Mouse (Mus musculus): ENCODE data around the gene Trpm3. TPM values are rescaled to one million over a fixed set of nuclear protein-coding genes. Genes with fewer than 3 reads are reported as not detected.

Gene Trpm3
- polyA plus RNA-seq, 1 experiment from 2014 or later = 0.91 TPM

DNA sequence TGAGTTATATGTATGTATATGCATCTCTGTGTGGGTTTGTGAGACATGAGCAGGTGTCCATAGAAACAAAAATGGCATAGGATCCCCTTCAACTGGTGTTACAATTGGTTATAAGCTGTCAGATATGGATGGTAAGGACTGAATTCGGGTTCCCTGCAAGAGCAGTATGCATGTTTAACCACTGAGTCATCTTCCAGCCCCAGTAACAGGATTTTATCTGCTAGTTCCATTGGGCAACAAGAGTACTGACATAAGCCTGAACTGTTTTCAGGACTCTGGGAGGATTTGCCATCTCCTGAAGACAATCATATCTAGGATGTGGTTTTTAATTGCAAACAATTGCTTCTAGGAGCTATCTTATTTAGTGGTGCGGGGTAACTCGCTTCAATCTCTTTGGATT is 534.0 kb downstream of the Trpm3 start:
- no peak overlapping the region for H3K9ac ChIP-seq (ENCODE audit: low read length)
- no peaks in the 10 kb centered on the region for H3K9me3 ChIP-seq (replicated peaks; ENCODE audit: control insufficient read depth, low read length)
- no peak overlapping the region for H3K4me3 ChIP-seq (ENCODE audit: low read length)
- no peak overlapping the region for H3K4me2 ChIP-seq (ENCODE audit: low read depth, low read length)
- H3K36me3 ChIP-seq (ENCODE audit: control insufficient read depth, insufficient read depth) = no peaks in the 10 kb centered on the region
- WGBS = 75% methylated on average over 3 of the region's 3 CpGs
- H3K4me1 ChIP-seq (ENCODE audit: control insufficient read depth, insufficient read depth, low read length) = no peaks in the 10 kb centered on the region
- H3K27ac ChIP-seq (ENCODE audit: low read length) = no peak overlapping the region
- no peak for ATAC-seq (replicated peaks; ENCODE audit: extremely low read depth, insufficient read depth, low FRiP score)
- no peaks in the 10 kb centered on the region for H3K27me3 ChIP-seq (ENCODE audit: control insufficient read depth, insufficient read depth, low read length)

DNA sequence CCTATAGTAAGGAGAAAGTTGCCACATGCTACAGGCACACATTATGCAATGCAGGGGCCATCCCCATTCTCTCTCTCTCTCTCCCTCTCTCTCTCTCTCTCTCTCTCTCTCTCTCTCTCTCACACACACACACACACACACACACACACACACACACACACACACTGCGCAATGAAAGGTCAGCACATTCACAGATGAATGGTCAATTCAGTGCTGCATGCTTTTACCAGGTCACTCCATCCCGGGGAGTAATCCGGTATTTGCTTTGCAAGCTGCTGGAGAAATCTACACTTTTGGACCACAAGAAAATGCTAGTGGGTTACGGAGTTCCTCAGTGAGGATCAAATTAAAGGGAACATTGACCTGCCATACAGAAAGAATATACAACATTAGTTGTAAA is 537.4 kb downstream of the Trpm3 start:
- no peak overlapping the region for H3K4me2 ChIP-seq (ENCODE audit: low read depth, low read length)
- no peak overlapping the region for H3K9ac ChIP-seq (ENCODE audit: low read length)
- no peak for ATAC-seq (replicated peaks; ENCODE audit: extremely low read depth, insufficient read depth, low FRiP score)
- H3K4me1 ChIP-seq (ENCODE audit: control insufficient read depth, insufficient read depth, low read length) = no peaks in the 10 kb centered on the region
- no peaks in the 10 kb centered on the region for H3K36me3 ChIP-seq (ENCODE audit: control insufficient read depth, insufficient read depth)
- no peak overlapping the region for H3K4me3 ChIP-seq (ENCODE audit: low read length)
- H3K27ac ChIP-seq (ENCODE audit: low read length) = no peak overlapping the region
- WGBS = 81% methylated on average over 4 of the region's 4 CpGs
- no peaks in the 10 kb centered on the region for H3K9me3 ChIP-seq (replicated peaks; ENCODE audit: control insufficient read depth, low read length)
- no peaks in the 10 kb centered on the region for H3K27me3 ChIP-seq (ENCODE audit: control insufficient read depth, insufficient read depth, low read length)

DNA sequence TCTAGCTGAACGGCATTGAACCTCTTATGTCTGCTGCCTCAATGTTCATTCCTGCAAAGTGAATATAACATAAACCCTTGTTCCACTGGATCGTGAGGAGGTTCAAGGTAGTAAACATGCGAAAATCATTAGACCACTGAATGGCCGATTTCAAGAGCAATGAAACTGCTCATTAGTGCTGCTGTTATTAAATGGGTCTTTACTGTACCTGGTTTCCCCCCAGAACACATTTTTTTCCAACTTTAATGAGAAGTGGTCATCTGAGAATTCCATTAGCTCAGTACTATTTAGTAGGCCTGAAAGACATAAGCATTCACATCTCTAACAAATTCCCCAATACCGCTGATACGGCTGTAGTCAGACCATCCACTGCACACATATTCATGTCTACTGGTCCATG is 543.4 kb downstream of the Trpm3 start:
- Histone ChIP-seq H3K27ac (ENCODE audit: low read length) (no peak overlapping the region), H3K9me3 (replicated peaks; ENCODE audit: control insufficient read depth, low read length) (no peaks in the 10 kb centered on the region), H3K4me1 (ENCODE audit: control insufficient read depth, insufficient read depth, low read length) (no peaks in the 10 kb centered on the region), H3K36me3 (ENCODE audit: control insufficient read depth, insufficient read depth) (no peaks in the 10 kb centered on the region), H3K4me3 (ENCODE audit: low read length) (no peak overlapping the region), H3K9ac (ENCODE audit: low read length) (no peak overlapping the region), H3K4me2 (ENCODE audit: low read depth, low read length) (no peak overlapping the region), H3K27me3 (ENCODE audit: control insufficient read depth, insufficient read depth, low read length) (no peaks in the 10 kb centered on the region)
- no peak for ATAC-seq (replicated peaks; ENCODE audit: extremely low read depth, insufficient read depth, low FRiP score)
- WGBS = 89% methylated on average over 6 of the region's 6 CpGs

GRCm38 (mm10) chr19:22691995-22692394 is 553.1 kb downstream of the Trpm3 start:
- WGBS = 76% methylated on average over 5 of the region's 5 CpGs
- Histone ChIP-seq H3K36me3 (ENCODE audit: control insufficient read depth, insufficient read depth) (no peaks in the 10 kb centered on the region), H3K27me3 (ENCODE audit: control insufficient read depth, insufficient read depth, low read length) (no peaks in the 10 kb centered on the region)

GRCm38 (mm10) chr19:22692553-22692952 is 553.7 kb downstream of the Trpm3 start:
- ATAC-seq (replicated peaks; ENCODE audit: extremely low read depth, insufficient read depth, low FRiP score) = no peak
- H3K4me2 ChIP-seq (ENCODE audit: low read depth, low read length) = no peak overlapping the region
- 70% methylated on average over 4 of the region's 4 CpGs for WGBS

More at GRCm38 (mm10) chr19:22691995-22692394, 553.1 kb downstream of the Trpm3 start:
- Histone ChIP-seq H3K4me1 (ENCODE audit: control insufficient read depth, insufficient read depth, low read length) (no peaks in the 10 kb centered on the region), H3K4me3 (ENCODE audit: low read length) (no peak overlapping the region), H3K4me2 (ENCODE audit: low read depth, low read length) (no peak overlapping the region), H3K27ac (ENCODE audit: low read length) (no peak overlapping the region), H3K9ac (ENCODE audit: low read length) (no peak overlapping the region), H3K9me3 (replicated peaks; ENCODE audit: control insufficient read depth, low read length) (no peaks in the 10 kb centered on the region)
- ATAC-seq (replicated peaks; ENCODE audit: extremely low read depth, insufficient read depth, low FRiP score) = no peak

DNA sequence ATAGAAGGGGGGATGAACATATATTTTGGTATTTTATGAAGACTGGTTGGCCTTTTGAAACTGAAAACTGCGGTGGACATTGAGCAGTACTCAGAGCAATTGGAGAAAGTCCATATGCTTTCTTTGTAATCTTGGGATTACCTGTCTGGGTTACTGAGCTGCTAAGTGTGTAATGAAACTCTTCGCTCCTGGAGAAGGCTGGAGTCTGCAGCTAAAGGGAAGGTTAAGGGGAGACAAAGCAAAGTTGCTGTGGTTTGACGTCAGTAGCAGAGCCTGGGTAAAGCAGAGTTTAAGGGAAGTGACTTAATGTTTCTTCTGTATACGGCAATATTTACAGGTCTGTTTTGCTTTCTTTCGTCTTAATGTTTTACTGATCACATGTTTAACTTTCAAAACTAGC is 554.1 kb downstream of the Trpm3 start:
- 72% methylated on average over 5 of the region's 5 CpGs for WGBS
- H3K4me2 ChIP-seq (ENCODE audit: low read depth, low read length) = no peak overlapping the region
- no peaks in the 10 kb centered on the region for H3K36me3 ChIP-seq (ENCODE audit: control insufficient read depth, insufficient read depth)
- H3K4me3 ChIP-seq (ENCODE audit: low read length) = no peak overlapping the region
- H3K27ac ChIP-seq (ENCODE audit: low read length) = no peak overlapping the region
- ATAC-seq (replicated peaks; ENCODE audit: extremely low read depth, insufficient read depth, low FRiP score) = no peak
- H3K9me3 ChIP-seq (replicated peaks; ENCODE audit: control insufficient read depth, low read length) = no peaks in the 10 kb centered on the region
- no peaks in the 10 kb centered on the region for H3K4me1 ChIP-seq (ENCODE audit: control insufficient read depth, insufficient read depth, low read length)
- H3K27me3 ChIP-seq (ENCODE audit: control insufficient read depth, insufficient read depth, low read length) = peaks cover 3% of the 10 kb centered on the region; the same call in 1 of the 2 replicates
- no peak overlapping the region for H3K9ac ChIP-seq (ENCODE audit: low read length)

More at GRCm38 (mm10) chr19:22692553-22692952, 553.7 kb downstream of the Trpm3 start:
- Histone ChIP-seq H3K27ac (ENCODE audit: low read length) (no peak overlapping the region), H3K9ac (ENCODE audit: low read length) (no peak overlapping the region), H3K4me3 (ENCODE audit: low read length) (no peak overlapping the region), H3K27me3 (ENCODE audit: control insufficient read depth, insufficient read depth, low read length) (no peaks in the 10 kb centered on the region), H3K4me1 (ENCODE audit: control insufficient read depth, insufficient read depth, low read length) (no peaks in the 10 kb centered on the region), H3K9me3 (replicated peaks; ENCODE audit: control insufficient read depth, low read length) (no peaks in the 10 kb centered on the region), H3K36me3 (ENCODE audit: control insufficient read depth, insufficient read depth) (no peaks in the 10 kb centered on the region)

DNA sequence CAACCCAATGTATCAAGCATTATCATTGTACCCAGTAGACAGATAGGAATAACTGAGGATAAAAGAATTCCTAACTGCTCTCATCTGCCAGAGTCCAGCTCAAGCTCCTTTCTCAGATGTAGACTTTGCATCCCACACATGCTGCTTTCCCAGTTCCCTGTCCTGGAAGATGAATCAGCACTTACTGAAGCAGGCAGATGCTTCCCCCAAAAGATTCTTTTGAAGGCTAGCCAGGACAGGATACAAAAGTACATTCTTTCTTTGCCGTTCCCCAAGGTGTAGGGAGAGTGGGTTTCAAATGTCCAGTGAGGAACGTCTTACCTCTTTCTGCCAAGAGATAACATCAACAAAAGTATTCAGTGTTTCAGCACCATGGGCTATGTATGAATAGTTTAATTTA is 556.6 kb downstream of the Trpm3 start:
- H3K9me3 ChIP-seq (replicated peaks; ENCODE audit: control insufficient read depth, low read length) = no peaks in the 10 kb centered on the region
- H3K36me3 ChIP-seq (ENCODE audit: control insufficient read depth, insufficient read depth) = no peaks in the 10 kb centered on the region
- H3K4me1 ChIP-seq (ENCODE audit: control insufficient read depth, insufficient read depth, low read length) = no peaks in the 10 kb centered on the region
- 36% methylated on average over 2 of the region's 2 CpGs for WGBS
- peaks cover 3% of the 10 kb centered on the region; the same call in 1 of the 2 replicates for H3K27me3 ChIP-seq (ENCODE audit: control insufficient read depth, insufficient read depth, low read length)
- no peak for ATAC-seq (replicated peaks; ENCODE audit: extremely low read depth, insufficient read depth, low FRiP score)
- H3K4me3 ChIP-seq (ENCODE audit: low read length) = no peak overlapping the region
- no peak overlapping the region for H3K9ac ChIP-seq (ENCODE audit: low read length)
- no peak overlapping the region for H3K4me2 ChIP-seq (ENCODE audit: low read depth, low read length)
- no peak overlapping the region for H3K27ac ChIP-seq (ENCODE audit: low read length)

DNA sequence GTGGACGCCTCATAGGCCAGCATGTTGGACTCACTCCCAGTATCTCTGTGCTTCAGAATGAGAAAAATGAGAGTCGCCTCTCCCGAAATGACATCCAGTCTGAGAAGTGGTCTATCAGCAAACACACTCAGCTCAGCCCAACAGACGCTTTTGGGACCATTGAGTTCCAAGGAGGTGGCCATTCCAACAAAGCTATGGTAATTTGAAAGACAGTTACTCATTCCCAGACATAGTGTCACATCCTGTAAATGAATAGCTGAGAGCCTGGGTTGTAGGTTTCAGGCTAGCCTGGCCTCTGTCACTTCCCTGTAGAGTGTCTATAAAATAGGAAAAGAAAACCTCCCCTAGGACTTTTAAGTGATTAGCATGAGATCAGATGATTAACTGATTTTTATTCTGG is 559.9 kb downstream of the Trpm3 start:
- ATAC-seq (replicated peaks; ENCODE audit: extremely low read depth, insufficient read depth, low FRiP score) = no peak
- 70% methylated on average over 4 of the region's 4 CpGs for WGBS

DNA sequence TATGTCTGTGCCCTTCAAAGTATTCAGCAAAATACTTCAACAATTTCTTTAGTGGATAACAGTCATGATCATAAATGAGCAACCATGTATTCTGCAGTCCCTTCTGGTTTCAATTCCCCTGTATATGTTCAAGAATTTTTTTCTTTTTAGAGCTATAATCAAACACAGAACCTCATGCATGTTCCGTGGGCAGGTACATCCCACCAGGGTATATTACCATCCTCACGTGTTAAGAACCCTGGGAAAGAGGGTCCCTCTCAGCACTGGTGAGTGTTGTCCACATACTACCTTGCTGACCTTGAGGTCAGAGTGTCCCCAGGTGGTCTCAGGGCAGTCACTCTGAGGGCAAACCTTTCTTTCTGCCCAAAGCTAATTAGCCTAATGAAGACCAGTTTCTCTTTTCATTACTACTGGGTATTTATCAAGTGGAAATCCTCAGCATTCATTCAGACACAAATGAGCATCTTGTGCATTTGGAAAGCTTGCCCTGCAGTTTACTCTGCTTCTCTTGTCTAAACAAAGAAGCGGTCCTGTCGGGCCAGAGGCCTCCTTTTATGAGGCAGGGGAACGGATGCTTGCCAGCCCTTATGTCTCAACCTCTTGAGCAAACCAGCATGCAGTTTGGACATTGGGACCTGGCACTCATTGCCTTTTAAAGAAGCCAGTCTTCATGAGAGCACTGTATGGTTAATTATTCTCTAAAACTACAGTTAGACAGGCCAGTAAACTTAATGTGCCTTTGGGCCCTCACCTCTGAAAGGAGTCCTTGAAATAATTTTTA is 562.2 kb downstream of the Trpm3 start:
- Histone ChIP-seq H3K4me3 (ENCODE audit: low read length) (no peak overlapping the region), H3K36me3 (ENCODE audit: control insufficient read depth, insufficient read depth) (no peaks in the 10 kb centered on the region), H3K9me3 (replicated peaks; ENCODE audit: control insufficient read depth, low read length) (no peaks in the 10 kb centered on the region), H3K9ac (ENCODE audit: low read length) (no peak overlapping the region), H3K27me3 (ENCODE audit: control insufficient read depth, insufficient read depth, low read length) (peaks cover 3% of the 10 kb centered on the region; the same call in 1 of the 2 replicates), H3K27ac (ENCODE audit: low read length) (no peak overlapping the region), H3K4me1 (ENCODE audit: control insufficient read depth, insufficient read depth, low read length) (no peaks in the 10 kb centered on the region), H3K4me2 (ENCODE audit: low read depth, low read length) (no peak overlapping the region)
- 69% methylated on average over 5 of the region's 5 CpGs for WGBS
- no peak for ATAC-seq (replicated peaks; ENCODE audit: extremely low read depth, insufficient read depth, low FRiP score)

More for the DNA sequence above, 559.9 kb downstream of the Trpm3 start:
- Histone ChIP-seq H3K9ac (ENCODE audit: low read length) (no peak overlapping the region), H3K4me1 (ENCODE audit: control insufficient read depth, insufficient read depth, low read length) (no peaks in the 10 kb centered on the region), H3K4me3 (ENCODE audit: low read length) (no peak overlapping the region), H3K36me3 (ENCODE audit: control insufficient read depth, insufficient read depth) (no peaks in the 10 kb centered on the region), H3K9me3 (replicated peaks; ENCODE audit: control insufficient read depth, low read length) (no peaks in the 10 kb centered on the region), H3K27ac (ENCODE audit: low read length) (no peak overlapping the region), H3K4me2 (ENCODE audit: low read depth, low read length) (no peak overlapping the region), H3K27me3 (ENCODE audit: control insufficient read depth, insufficient read depth, low read length) (peaks cover 3% of the 10 kb centered on the region; the same call in 1 of the 2 replicates)
